Mouse (Mus musculus): ENCODE results near the gene Tubgcp6. TPM values are rescaled to one million over a fixed set of nuclear protein-coding genes. Genes with fewer than 3 reads are reported as not detected.
A peak's percentile ranks its signal among the peaks of the same experiment; 100 is the strongest.

Gene Tubgcp6
- polyA plus RNA-seq, 1 experiment from 2014 or later, result 19.8 TPM

DNA sequence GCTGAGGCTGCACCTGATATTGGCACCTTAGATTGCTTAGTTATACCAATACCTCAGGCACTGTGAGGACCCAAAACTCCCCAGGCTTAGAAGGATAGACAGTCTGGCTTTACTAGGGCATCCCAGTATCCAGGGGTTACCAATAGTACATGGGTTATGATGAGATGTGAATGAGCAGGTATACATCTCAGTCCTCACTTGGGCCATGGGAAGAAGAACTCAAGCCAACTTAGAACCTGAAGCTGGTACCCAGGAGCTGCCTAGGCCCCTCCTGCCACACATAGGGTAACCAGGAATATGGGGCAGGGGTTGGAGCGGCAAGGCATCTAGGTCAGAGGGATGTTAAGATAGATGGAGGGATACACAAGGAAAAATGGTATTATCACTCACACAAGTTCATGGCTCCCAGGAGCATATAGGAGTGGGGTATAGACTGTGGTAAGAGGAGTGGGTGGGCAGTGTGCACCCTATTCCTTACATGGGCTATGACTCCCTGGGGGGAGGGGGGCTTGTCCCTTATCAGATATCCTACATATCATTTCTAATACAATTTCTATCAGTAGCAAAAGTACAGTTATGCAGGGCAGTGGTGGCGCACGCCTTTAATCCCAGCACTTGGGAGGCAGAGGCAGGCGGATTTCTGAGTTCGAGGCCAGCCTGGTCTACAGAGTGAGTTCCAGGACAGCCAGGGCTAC, 13.7 kb upstream of the Tubgcp6 start:
- TF ChIP-seq CTCF (IDR thresholded peaks at IDR 0.05; ENCODE audit: low read depth), result no peak
- 92% methylated on average over 4 of the region's 5 CpGs for WGBS
- H3K4me2 ChIP-seq, result no peak overlapping the region

DNA sequence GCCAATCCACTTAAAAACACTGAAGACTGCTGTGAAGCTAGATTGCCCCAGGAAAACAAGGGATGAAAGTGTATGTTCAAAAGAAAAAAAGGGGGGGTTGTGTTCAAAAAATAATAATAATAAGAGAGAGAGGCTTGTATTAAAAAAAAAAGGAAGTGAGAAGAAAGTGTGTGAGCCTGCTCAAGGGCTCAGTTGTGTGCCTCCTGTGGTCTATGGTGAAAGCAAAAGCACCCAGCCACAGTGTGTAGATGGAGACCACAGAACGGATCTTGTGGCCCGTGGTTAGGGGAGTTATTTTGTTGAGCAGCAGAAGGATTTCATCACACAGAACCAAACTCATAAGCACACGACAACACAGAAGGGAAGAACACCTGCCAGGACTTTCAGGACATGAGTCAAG, 8.4 kb upstream of the Tubgcp6 start:
- no peaks in the 10 kb centered on the region for H3K27me3 ChIP-seq (ENCODE audit: insufficient read depth, low read length)
- H3K36me3 ChIP-seq (ENCODE audit: insufficient read depth), result no peaks in the 10 kb centered on the region
- no peak overlapping the region for H3K4me3 ChIP-seq (ENCODE audit: low read depth, low read length)
- TF ChIP-seq CTCF (IDR thresholded peaks at IDR 0.05; ENCODE audit: low read depth), result no peak
- WGBS, result 81% methylated on average over 3 of the region's 3 CpGs
- no peak for ATAC-seq (ENCODE audit: insufficient read depth)
- H3K9me3 ChIP-seq (ENCODE audit: low read depth, low read length), result no peaks in the 10 kb centered on the region
- H3K27ac ChIP-seq (ENCODE audit: low read depth), result no peak overlapping the region
- H3K9ac ChIP-seq, result no peak overlapping the region
- H3K4me1 ChIP-seq (ENCODE audit: insufficient read depth), result 0 out of 2 replicates have a peak, but pooled peaks cover 3% of the 10 kb centered on the region
- DNase-seq, result no peak
- no peak overlapping the region for H3K4me2 ChIP-seq

More for the DNA sequence above, 13.7 kb upstream of the Tubgcp6 start:
- Histone ChIP-seq H3K27ac (ENCODE audit: low read depth) (no peak overlapping the region), H3K4me3 (ENCODE audit: low read depth, low read length) (no peak overlapping the region), H3K9me3 (ENCODE audit: low read depth, low read length) (no peaks in the 10 kb centered on the region), H3K27me3 (ENCODE audit: insufficient read depth, low read length) (peaks cover 31% of the 10 kb centered on the region), H3K9ac (no peak overlapping the region), H3K4me1 (ENCODE audit: insufficient read depth) (0 out of 2 replicates have a peak, but pooled peaks cover 2% of the 10 kb centered on the region), H3K36me3 (ENCODE audit: insufficient read depth) (no peaks in the 10 kb centered on the region)
- ATAC-seq (ENCODE audit: insufficient read depth), result no peak
- DNase-seq, result no peak

DNA sequence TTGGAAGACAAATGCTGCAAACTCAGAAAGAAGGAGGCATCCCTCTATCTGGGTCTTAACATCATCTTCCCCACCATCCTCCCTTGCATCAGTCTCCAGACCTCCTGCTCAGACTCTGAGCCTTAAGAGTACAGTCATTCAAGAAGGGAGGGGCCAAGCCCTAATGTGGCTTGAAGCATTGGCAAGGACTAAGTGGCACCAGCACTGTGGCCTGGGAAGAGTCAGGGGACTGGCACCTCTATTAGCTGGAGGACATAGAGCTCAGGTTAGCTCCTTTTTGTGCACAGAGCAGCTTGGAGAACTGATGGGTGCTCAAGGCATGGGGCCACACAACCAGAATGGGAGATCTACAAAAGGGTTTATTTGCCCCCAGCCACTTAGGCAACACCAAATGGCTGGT, 7.3 kb upstream of the Tubgcp6 start:
- Histone ChIP-seq H3K27me3 (ENCODE audit: insufficient read depth, low read length) (no peaks in the 10 kb centered on the region), H3K4me1 (ENCODE audit: insufficient read depth) (0 out of 2 replicates have a peak, but pooled peaks cover 3% of the 10 kb centered on the region), H3K27ac (ENCODE audit: low read depth) (no peak overlapping the region), H3K4me3 (ENCODE audit: low read depth, low read length) (no peak overlapping the region), H3K36me3 (ENCODE audit: insufficient read depth) (0 out of 2 replicates have a peak, but pooled peaks cover 3% of the 10 kb centered on the region), H3K9ac (no peak overlapping the region), H3K9me3 (ENCODE audit: low read depth, low read length) (no peaks in the 10 kb centered on the region), H3K4me2 (no peak overlapping the region)
- DNase-seq (no peak), ATAC-seq (ENCODE audit: insufficient read depth) (no peak)
- TF ChIP-seq CTCF (IDR thresholded peaks at IDR 0.05; ENCODE audit: low read depth), result no peak

DNA sequence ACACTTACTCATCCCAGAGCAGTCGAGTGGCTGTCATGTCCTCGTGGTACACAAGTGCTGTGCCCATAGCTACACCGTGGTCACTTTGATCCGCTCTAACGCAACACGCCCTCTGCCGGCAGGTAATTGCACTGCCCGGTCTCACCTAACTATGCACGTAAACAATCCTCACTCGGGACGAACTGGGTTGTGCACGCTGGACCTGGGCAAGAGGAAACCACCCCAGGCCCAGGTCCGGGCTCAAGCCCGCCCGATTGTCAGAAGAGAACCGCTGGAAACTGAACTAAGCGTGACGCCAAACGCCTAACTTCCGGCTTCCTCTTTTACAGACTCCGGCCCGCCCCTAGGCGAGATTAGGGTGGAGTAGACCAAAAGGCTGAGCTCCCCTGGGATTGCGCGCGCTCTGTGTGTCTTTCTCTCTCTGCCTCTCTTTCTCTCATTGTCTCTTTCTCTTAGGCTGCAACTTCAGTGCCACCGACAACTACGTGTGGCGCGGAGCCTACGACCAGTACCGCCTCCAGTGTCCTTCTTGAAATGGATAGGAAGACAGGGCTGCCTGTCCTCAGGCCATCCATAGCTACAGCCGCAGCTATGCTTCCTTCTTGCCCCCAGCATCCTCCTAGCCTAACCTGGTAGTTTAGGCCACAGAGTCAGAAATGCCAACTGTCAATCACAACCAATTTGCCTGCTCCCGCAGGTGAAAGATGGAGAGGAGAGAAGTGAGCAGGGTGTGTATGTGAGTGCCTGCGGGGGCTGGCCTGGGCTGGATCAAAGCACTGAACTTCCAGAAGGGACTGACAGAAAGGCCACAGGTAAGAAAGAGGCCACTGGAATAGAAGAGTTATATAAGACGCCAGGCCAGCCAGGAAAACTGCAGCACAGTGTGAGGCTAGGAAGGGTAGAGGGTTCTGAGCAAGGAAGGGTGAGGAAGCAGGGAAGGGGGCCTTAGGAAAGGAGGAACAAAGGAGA, 5.8 kb upstream of the Tubgcp6 start, which contains the start of gene Hdac10:
Hdac10 (minus strand) TSS at position 319 of the 969 bp plus-strand sequence.
- H3K4me2 ChIP-seq, result peak within 1 kb of the TSS; percentile 79
- 3% methylated on average over 36 of the region's 36 CpGs for WGBS
- H3K9me3 ChIP-seq (ENCODE audit: low read depth, low read length), result no peaks in the 10 kb centered on the region
- ATAC-seq (ENCODE audit: insufficient read depth) (peak; percentile 87), DNase-seq (peak; percentile 90)
- peak within 1 kb of the TSS; percentile 71; the same call in 1 of the 2 replicates for H3K27ac ChIP-seq (ENCODE audit: low read depth)
- peak; percentile 95 for TF ChIP-seq CTCF (IDR thresholded peaks at IDR 0.05; ENCODE audit: low read depth)
- H3K9ac ChIP-seq, result peak within 1 kb of the TSS; percentile 57
- 0 out of 2 replicates have a peak, but pooled peaks cover 6% of the 10 kb centered on the region for H3K36me3 ChIP-seq (ENCODE audit: insufficient read depth)
- H3K4me1 ChIP-seq (ENCODE audit: insufficient read depth), result 0 out of 2 replicates have a peak, but pooled peaks cover 3% of the 10 kb centered on the region
- H3K27me3 ChIP-seq (ENCODE audit: insufficient read depth, low read length), result no peaks in the 10 kb centered on the region
- peak within 1 kb of the TSS; percentile 51 for H3K4me3 ChIP-seq (ENCODE audit: low read depth, low read length)

DNA sequence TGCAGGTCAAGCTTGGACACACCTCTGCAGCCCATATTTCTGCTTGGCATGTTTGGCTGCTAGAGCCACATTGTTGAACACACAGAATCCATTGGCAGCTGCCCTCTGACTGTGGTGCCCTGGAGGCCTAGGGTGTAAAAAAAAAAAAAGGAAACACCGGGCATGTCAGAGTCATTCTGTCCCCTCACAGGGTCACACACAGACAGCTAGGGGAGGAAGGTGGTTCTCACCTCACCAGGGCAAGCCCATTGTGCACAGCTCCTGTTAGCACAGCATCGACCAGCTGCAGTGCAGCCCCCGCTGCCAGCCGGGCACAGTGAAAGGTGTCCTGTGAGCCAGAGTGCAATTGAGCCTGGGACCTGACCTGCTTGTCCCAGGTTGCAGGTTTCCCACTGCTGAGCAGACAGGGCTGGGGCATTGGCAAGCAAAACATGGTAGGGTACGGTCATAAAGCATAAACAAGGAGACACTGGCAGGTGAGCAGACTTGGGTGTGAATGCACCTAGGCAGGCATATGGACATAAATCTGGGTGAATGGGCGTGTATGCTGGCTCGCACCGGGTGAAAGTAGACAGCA, 4.5 kb upstream of the Tubgcp6 start:
- Histone ChIP-seq H3K36me3 (ENCODE audit: insufficient read depth) (0 out of 2 replicates have a peak, but pooled peaks cover 6% of the 10 kb centered on the region), H3K4me3 (ENCODE audit: low read depth, low read length) (peak overlapping the region; percentile 51), H3K4me1 (ENCODE audit: insufficient read depth) (0 out of 2 replicates have a peak, but pooled peaks cover 3% of the 10 kb centered on the region), H3K27me3 (ENCODE audit: insufficient read depth, low read length) (no peaks in the 10 kb centered on the region), H3K9ac (peak overlapping the region; percentile 57; the same call in 1 of the 2 replicates), H3K4me2 (peak overlapping the region; percentile 79), H3K9me3 (ENCODE audit: low read depth, low read length) (no peaks in the 10 kb centered on the region), H3K27ac (ENCODE audit: low read depth) (no peak overlapping the region)
- no peak for TF ChIP-seq CTCF (IDR thresholded peaks at IDR 0.05; ENCODE audit: low read depth)
- DNase-seq (no peak), ATAC-seq (ENCODE audit: insufficient read depth) (no peak)
- 82% methylated on average over 8 of the region's 8 CpGs for WGBS

DNA sequence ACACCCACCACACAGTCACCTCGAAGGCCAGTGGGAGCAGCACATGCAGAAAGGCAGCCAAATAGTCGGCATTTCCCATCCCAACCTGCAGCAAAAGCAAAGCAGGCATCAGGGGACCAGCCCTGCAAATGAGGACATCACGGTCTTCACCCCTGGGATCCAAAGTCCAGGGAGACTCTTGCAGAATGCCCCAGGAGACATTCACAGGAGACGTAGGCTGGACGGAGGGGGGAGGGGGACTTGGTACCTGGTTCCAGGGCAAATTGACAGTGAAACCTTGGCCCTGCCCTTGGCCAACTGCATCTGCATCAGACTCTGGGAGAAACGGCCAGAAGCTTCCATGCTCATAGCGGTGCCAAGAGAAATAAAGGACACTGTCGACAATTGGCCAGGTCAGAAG, 3.7 kb upstream of the Tubgcp6 start:
- no peak for DNase-seq
- no peak for ATAC-seq (ENCODE audit: insufficient read depth)
- Histone ChIP-seq H3K4me2 (no peak overlapping the region), H3K4me3 (ENCODE audit: low read depth, low read length) (no peak overlapping the region), H3K4me1 (ENCODE audit: insufficient read depth) (peaks cover 11% of the 10 kb centered on the region; the same call in 1 of the 2 replicates), H3K27ac (ENCODE audit: low read depth) (no peak overlapping the region), H3K36me3 (ENCODE audit: insufficient read depth) (0 out of 2 replicates have a peak, but pooled peaks cover 6% of the 10 kb centered on the region), H3K9me3 (ENCODE audit: low read depth, low read length) (no peaks in the 10 kb centered on the region), H3K9ac (no peak overlapping the region), H3K27me3 (ENCODE audit: insufficient read depth, low read length) (no peaks in the 10 kb centered on the region)
- 91% methylated on average over 8 of the region's 8 CpGs for WGBS
- no peak for TF ChIP-seq CTCF (IDR thresholded peaks at IDR 0.05; ENCODE audit: low read depth)
